Mouse (Mus musculus) ovary, postnatal 10 days (tissue): Measurements from ENCODE around the gene Ppp1ca.

Experiments used
- DNase-seq: peaks from one replicate; pipeline ENCODE4 v3.0.0; 2022; ENCODE audit warnings: low spot score

The Ppp1ca gene

DNA sequence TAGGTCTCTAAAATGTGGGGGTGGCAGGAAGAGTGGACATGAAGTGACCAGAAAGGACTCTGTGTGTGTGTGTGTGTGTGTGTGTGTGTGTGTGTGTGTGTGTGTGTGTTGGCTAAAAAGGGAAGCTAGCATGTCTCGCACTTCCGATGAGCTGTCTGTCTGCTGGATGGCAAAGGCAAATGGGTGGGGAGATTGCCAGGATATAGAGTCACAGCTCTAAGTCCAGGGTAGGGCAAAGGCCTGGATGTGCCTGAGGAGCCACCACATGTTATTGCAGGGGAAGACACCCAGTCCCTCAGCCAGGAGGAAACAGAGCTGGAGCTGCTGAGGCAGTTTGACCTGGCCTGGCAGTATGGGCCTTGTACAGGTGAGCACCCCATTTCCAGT lies 40.3 kb downstream of the Ppp1ca start:
- DNase-seq: no peak

DNA sequence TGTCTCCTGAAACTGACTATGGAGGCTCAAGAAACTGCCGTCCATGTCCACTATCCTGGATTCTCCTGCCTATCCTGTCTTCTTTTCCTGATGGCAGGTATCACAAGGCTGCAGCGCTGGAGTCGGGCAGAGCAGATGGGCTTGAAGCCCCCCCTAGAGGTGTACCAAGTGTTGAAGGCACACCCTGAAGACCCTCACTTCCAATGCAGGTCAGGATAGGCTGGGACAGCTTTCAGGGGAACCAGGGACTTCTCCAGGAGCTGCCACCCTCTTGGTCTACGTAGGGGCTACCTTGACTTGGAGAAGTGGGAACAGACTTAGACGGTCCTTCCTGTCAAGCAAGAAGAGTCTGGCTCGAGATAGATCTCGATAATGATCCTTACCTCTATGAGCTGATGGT lies 40.8 kb downstream of the Ppp1ca start:
- DNase-seq: no peak

DNA sequence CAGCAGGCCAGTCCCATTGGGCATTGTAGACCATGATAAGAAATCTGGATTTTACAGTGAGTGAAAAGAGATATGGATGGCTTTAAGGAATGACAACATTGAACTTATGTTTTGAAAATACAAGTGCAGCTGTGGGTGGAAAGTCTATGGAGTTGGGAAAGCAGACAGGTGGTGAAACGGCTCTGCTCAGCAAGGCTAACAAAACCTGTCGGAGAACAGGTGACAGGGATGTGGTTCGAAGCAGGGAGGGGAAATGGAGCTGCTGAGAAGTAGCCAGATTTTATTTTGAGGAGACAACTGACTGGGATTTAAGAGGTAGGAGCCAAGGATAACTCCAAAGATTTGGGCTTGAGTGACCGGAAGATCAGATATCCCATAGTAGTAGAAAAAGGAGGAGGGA lies 42.7 kb downstream of the Ppp1ca start:
- no peak for DNase-seq

DNA sequence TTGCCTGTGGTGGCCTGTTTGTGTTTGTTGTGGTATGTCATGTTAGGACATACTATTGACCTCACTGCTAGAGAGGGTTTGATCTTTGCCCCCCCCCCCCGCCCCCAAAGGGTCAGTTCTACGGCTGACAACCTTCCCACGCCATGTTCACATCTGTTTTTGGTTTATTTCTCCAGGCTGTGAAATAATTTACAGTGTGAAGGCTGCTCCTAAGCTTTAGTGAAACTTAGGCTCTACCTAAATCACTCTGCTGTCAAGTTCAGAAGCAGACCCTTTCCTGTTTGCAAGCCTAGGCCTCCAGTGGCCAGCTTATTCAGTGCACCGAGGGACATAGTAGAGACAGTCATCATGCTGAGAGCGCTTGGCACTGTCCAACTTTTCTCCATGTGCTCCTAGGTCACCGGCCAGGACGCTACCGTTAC lies 48.4 kb downstream of the Ppp1ca start:
- no peak for DNase-seq

DNA sequence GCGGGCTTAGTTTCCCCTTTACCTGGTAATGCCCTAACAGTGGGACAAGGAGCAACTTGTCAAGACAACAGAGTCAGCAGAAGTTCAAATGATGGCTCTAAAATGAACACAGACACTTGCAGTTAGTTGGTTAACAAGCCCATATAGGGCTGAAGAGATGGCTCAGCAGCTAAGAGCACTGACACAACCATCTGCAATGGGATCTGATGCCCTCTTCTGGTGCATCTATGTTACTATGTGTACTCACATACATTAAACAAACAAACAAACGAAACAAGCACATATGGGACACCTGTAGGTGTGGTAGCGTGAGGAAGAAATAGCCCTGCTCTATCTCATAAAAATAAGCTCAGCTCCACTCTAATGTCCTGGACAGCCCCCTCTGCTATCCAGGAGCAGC lies 50.6 kb downstream of the Ppp1ca start:
- DNase-seq: no peak

DNA sequence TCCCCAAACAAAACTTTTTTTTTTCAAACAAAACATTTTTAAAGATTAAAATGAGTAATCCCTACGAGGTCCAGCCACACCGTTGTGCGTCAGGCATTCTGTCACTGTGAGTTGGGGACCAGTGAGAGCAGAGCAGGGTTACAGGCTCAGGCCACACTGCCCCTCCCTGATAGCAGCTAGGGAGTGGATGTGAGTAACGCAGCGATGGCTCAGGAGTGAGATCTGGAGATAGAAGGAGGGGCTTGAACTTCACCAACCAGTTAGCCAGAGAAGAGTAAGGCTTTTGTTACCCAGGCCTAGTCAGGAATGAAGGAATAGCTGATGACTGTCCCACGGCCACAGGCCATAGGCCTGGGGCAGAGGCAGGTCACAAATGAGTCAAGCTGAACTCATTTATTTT lies 52.9 kb downstream of the Ppp1ca start:
- DNase-seq: no peak
